Mouse (Mus musculus) embryonic fibroblast, embryonic 13.5 days (primary cell): ENCODE results near the gene 2310022B05Rik. TPM values are rescaled to one million over a fixed set of nuclear protein-coding genes. Genes with fewer than 3 reads are reported as not detected.
A peak's percentile ranks its signal among the peaks of the same experiment; 100 is the strongest.

ENCODE experiments used
- H3K27ac ChIP-seq: 2 replicates; pipeline ENCODE4 v1.5.1; 2012; ENCODE audit warnings: low read length, control low read depth, inconsistent platforms; ENCODE audit not compliant: insufficient read depth
- H3K4me1 ChIP-seq: 2 replicates; pipeline ENCODE4 v1.6.1; 2011; ENCODE audit warnings: low read length; ENCODE audit not compliant: control insufficient read depth, insufficient read depth
- H3K4me3 ChIP-seq: 2 replicates; pipeline ENCODE4 v1.5.1; 2011; ENCODE audit warnings: mild to moderate bottlenecking, control low read depth, low read length; ENCODE audit not compliant: insufficient read depth
- CTCF ChIP-seq: IDR thresholded peaks from 2 replicates; pipeline ENCODE4 v1.5.1; 2011; ENCODE audit warnings: mild to moderate bottlenecking, control low read depth, low read length, moderate library complexity, borderline replicate concordance; ENCODE audit not compliant: insufficient read depth
- POLR2A ChIP-seq: IDR thresholded peaks from 2 replicates; pipeline ENCODE4 v1.6.1; 2011; ENCODE audit warnings: low read depth, mild to moderate bottlenecking, control low read depth, low read length, moderate library complexity
- polyA plus RNA-seq: library from polyadenylated mRNA; stranded (reverse); fragments of >200 nt; gene quantifications from 2 replicates; pipeline ENCODE4 v1.2.4, GENCODE M21; 2011; ENCODE audit warnings: low read depth; ENCODE audit not compliant: missing spikeins, insufficient read length

The 2310022B05Rik gene
- polyA plus RNA-seq, 1 experiment = 164 TPM

GRCm38 (mm10) chr8:124662446-124663111 is 590 bp downstream of the 2310022B05Rik start:
- TF ChIP-seq CTCF = no peak
- 0 out of 2 replicates have a peak, but pooled peaks have one; percentile 15 for TF ChIP-seq POLR2A
- Histone ChIP-seq H3K4me3 (peak overlapping the region; percentile 96), H3K27ac (peak overlapping the region; percentile 94), H3K4me1 (peaks cover 16% of the 10 kb centered on the region; the same call in 1 of the 2 replicates)

- H3K4me1 ChIP-seq = peaks cover 16% of the 10 kb centered on the region; the same call in 1 of the 2 replicates
- peak overlapping the region; percentile 96 for H3K4me3 ChIP-seq
- TF ChIP-seq CTCF (no peak), POLR2A (0 out of 2 replicates have a peak, but pooled peaks have one; percentile 43)
- H3K27ac ChIP-seq = peak overlapping the region; percentile 94
Measured at GRCm38 (mm10) chr8:124661781-124662180, 1.4 kb downstream of the 2310022B05Rik start.

GRCm38 (mm10) chr8:124658415-124658814 is 4.8 kb downstream of the 2310022B05Rik start:
- TF ChIP-seq POLR2A = no peak
- peaks cover 33% of the 10 kb centered on the region for H3K4me1 ChIP-seq
- H3K4me3 ChIP-seq = no peak overlapping the region
- peak overlapping the region; percentile 2; the same call in 1 of the 2 replicates for H3K27ac ChIP-seq

- Histone ChIP-seq H3K4me1 (peaks cover 38% of the 10 kb centered on the region), H3K27ac (peak overlapping the region; percentile 2; the same call in 1 of the 2 replicates), H3K4me3 (no peak overlapping the region)
- TF ChIP-seq CTCF = no peak
- TF ChIP-seq POLR2A = no peak
Measured at GRCm38 (mm10) chr8:124657961-124658360, 5.2 kb downstream of the 2310022B05Rik start.

GRCm38 (mm10) chr8:124653568-124654475 is 9.3 kb downstream of the 2310022B05Rik start:
- peak overlapping the region; percentile 74 for H3K27ac ChIP-seq
- TF ChIP-seq POLR2A (no peak), CTCF (no peak)
- no peak overlapping the region for H3K4me3 ChIP-seq
- peaks cover 26% of the 10 kb centered on the region for H3K4me1 ChIP-seq

- peak overlapping the region; percentile 74 for H3K27ac ChIP-seq
- no peak for TF ChIP-seq CTCF
- TF ChIP-seq POLR2A = no peak
- H3K4me1 ChIP-seq = peaks cover 26% of the 10 kb centered on the region
- H3K4me3 ChIP-seq = no peak overlapping the region
Measured at GRCm38 (mm10) chr8:124652546-124652945, 10.6 kb downstream of the 2310022B05Rik start.

- H3K27ac ChIP-seq = no peak overlapping the region
- no peak overlapping the region for H3K4me3 ChIP-seq
- TF ChIP-seq POLR2A = no peak
- TF ChIP-seq CTCF = no peak
- peaks cover 26% of the 10 kb centered on the region for H3K4me1 ChIP-seq
Measured at GRCm38 (mm10) chr8:124651776-124652175, 11.4 kb downstream of the 2310022B05Rik start.

GRCm38 (mm10) chr8:124648311-124648710 is 14.9 kb downstream of the 2310022B05Rik start:
- Histone ChIP-seq H3K4me1 (peaks cover 28% of the 10 kb centered on the region), H3K27ac (no peak overlapping the region), H3K4me3 (no peak overlapping the region)
- TF ChIP-seq CTCF (no peak), POLR2A (no peak)

- Histone ChIP-seq H3K4me3 (no peak overlapping the region), H3K4me1 (peaks cover 27% of the 10 kb centered on the region), H3K27ac (peak overlapping the region; percentile 97)
- TF ChIP-seq CTCF (no peak), POLR2A (peak; percentile 45)
Measured at GRCm38 (mm10) chr8:124643540-124644339, 19.4 kb downstream of the 2310022B05Rik start.
